Mouse (Mus musculus) frontal cortex, adult (tissue): Measurements from ENCODE around the gene Rab11b.

Source experiments
- ATAC-seq: cut with Nextera tagmentation; 2 replicates; pipeline ENCODE4 v1.9.2; 2017; ENCODE audit warnings: mild to moderate bottlenecking, moderate library complexity, mixed read lengths; ENCODE audit not compliant: low TSS enrichment

Rab11b gene

GRCm38 (mm10) chr17:33760255-33761165 is at the start of gene Rab11b:
Rab11b (minus strand) TSS chr17:33760530.
- peak; percentile 99 for ATAC-seq

GRCm38 (mm10) chr17:33808192-33808591 is 47.9 kb upstream of the Rab11b start:
- ATAC-seq = no peak

GRCm38 (mm10) chr17:33807181-33807888 is 47.0 kb upstream of the Rab11b start:
- ATAC-seq = no peak

GRCm38 (mm10) chr17:33804745-33805144 is 44.4 kb upstream of the Rab11b start:
- ATAC-seq = no peak

GRCm38 (mm10) chr17:33804205-33804604 is 43.9 kb upstream of the Rab11b start:
- ATAC-seq = no peak

GRCm38 (mm10) chr17:33802221-33802620 is 41.9 kb upstream of the Rab11b start:
- ATAC-seq = no peak

- no peak for ATAC-seq
Observed at GRCm38 (mm10) chr17:33799277-33799676, 38.9 kb upstream of the Rab11b start.

GRCm38 (mm10) chr17:33798306-33798705 is 38.0 kb upstream of the Rab11b start:
- ATAC-seq = no peak

- no peak for ATAC-seq
Observed at GRCm38 (mm10) chr17:33788732-33789131, 28.4 kb upstream of the Rab11b start.

- ATAC-seq = peak; percentile 88; the same call in 1 of the 2 replicates
Observed at GRCm38 (mm10) chr17:33786375-33786774, 26.0 kb upstream of the Rab11b start.

GRCm38 (mm10) chr17:33784939-33785338 is 24.6 kb upstream of the Rab11b start:
- ATAC-seq = no peak

GRCm38 (mm10) chr17:33783408-33783807 is 23.1 kb upstream of the Rab11b start:
- ATAC-seq = peak; percentile 18; the same call in 1 of the 2 replicates

- ATAC-seq = no peak
Observed at GRCm38 (mm10) chr17:33782067-33782466, 21.7 kb upstream of the Rab11b start.

GRCm38 (mm10) chr17:33781124-33781977 is 21.0 kb upstream of the Rab11b start, which contains the start of gene Angptl4:
Angptl4 (minus strand) TSS chr17:33781830.
- peak; percentile 58 for ATAC-seq

GRCm38 (mm10) chr17:33780431-33780830 is 20.1 kb upstream of the Rab11b start:
- ATAC-seq = no peak

- ATAC-seq = no peak
Observed at GRCm38 (mm10) chr17:33779967-33780295, 19.6 kb upstream of the Rab11b start.

GRCm38 (mm10) chr17:33779271-33779966 is 19.1 kb upstream of the Rab11b start:
- peak; percentile 74 for ATAC-seq

- ATAC-seq = no peak
Observed at GRCm38 (mm10) chr17:33775287-33775686, 15.0 kb upstream of the Rab11b start.

- no peak for ATAC-seq
Observed at GRCm38 (mm10) chr17:33774573-33775155, 14.3 kb upstream of the Rab11b start.

- ATAC-seq = no peak
Observed at GRCm38 (mm10) chr17:33773871-33774572, 13.7 kb upstream of the Rab11b start.
